Mouse (Mus musculus) embryonic facial prominence, embryonic 14.5 days (tissue): Measurements from ENCODE around the gene Peli2. TPM values are rescaled to one million over a fixed set of nuclear protein-coding genes. Genes with fewer than 3 reads are reported as not detected.

Source experiments
- ATAC-seq: fragments of 200-750 bp; cut with Nextera tagmentation; 2 replicates; pipeline ENCODE4 v1.8.0; 2017; ENCODE audit warnings: low read depth, moderate number of reproducible peaks, moderate TSS enrichment
- DNase-seq: peaks from one replicate; pipeline ENCODE4 v3.0.0-alpha.2; 2015; ENCODE audit warnings: low spot score
- H3K27ac ChIP-seq: fragments of 300-500 bp; sonication (generic); replicated peaks from 2 replicates; pipeline ENCODE4 v1.5.1; 2014; ENCODE audit warnings: low read depth, mild to moderate bottlenecking, low read length, moderate library complexity
- H3K27me3 ChIP-seq: fragments of 300-500 bp; sonication (generic); replicated peaks from 2 replicates; pipeline ENCODE4 v1.6.1; 2014; ENCODE audit warnings: low read length; ENCODE audit not compliant: control insufficient read depth, insufficient read depth
- H3K36me3 ChIP-seq: fragments of 300-500 bp; sonication (generic); 2 replicates; pipeline ENCODE4 v1.6.1; 2014; ENCODE audit warnings: low read length, mixed read lengths; ENCODE audit not compliant: control insufficient read depth, insufficient read depth
- H3K4me1 ChIP-seq: fragments of 300-500 bp; sonication (generic); 2 replicates; pipeline ENCODE4 v1.6.1; 2014; ENCODE audit warnings: antibody characterized with exemption, low read length; ENCODE audit not compliant: control insufficient read depth, insufficient read depth
- H3K4me2 ChIP-seq: fragments of 300-500 bp; sonication (generic); 2 replicates; pipeline ENCODE4 v1.6.1; 2014; ENCODE audit warnings: low read depth, mild to moderate bottlenecking, low read length, moderate library complexity, mixed read lengths
- H3K4me3 ChIP-seq: fragments of 300-500 bp; sonication (generic); 2 replicates; pipeline ENCODE4 v1.5.1; 2014; ENCODE audit warnings: low read depth, mild to moderate bottlenecking, low read length
- H3K9ac ChIP-seq: fragments of 300-500 bp; sonication (generic); 2 replicates; pipeline ENCODE4 v1.6.1; 2014; ENCODE audit warnings: low read depth, mild to moderate bottlenecking, low read length, moderate library complexity, mixed read lengths
- H3K9me3 ChIP-seq: fragments of 300-500 bp; sonication (generic); 2 replicates; pipeline ENCODE4 v1.6.1; 2016; ENCODE audit warnings: low read length; ENCODE audit not compliant: control insufficient read depth
- whole genome bisulfite sequencing: fragments of 180-500 bp; shearing (Covaris S2); extraction: QIAGEN DNeasy Blood & Tissue Kit; methylation state at CpG from one replicate; pipeline ENCODE4 v1.1.7; 2014; 5-methylcytosine and 5-hydroxymethylcytosine counted together
- polyA plus RNA-seq: library from polyadenylated mRNA; unstranded; fragments of >200 nt; fragmentation: Nextera tagmentation; extraction: Ambion mirVana; gene quantifications from 2 replicates; pipeline ENCODE4 v1.2.1, GENCODE M21; 2014

Gene Peli2
- polyA plus RNA-seq, 1 experiment from 2014 or later = 5.5 TPM

GRCm38 (mm10) chr14:48196804-48197203 is 76.2 kb downstream of the Peli2 start:
- no peak overlapping the region for H3K27ac ChIP-seq

GRCm38 (mm10) chr14:48197287-48197686 is 76.7 kb downstream of the Peli2 start:
- Histone ChIP-seq H3K27ac (no peak overlapping the region), H3K9ac (no peak overlapping the region), H3K4me3 (no peak overlapping the region), H3K36me3 (no peaks in the 10 kb centered on the region), H3K27me3 (no peaks in the 10 kb centered on the region; the same call in 1 of the 2 replicates), H3K4me2 (no peak overlapping the region), H3K4me1 (peaks cover 26% of the 10 kb centered on the region), H3K9me3 (no peaks in the 10 kb centered on the region)
- ATAC-seq = peak; percentile 30; the same call in 1 of the 2 replicates
- WGBS = 76% methylated on average over 7 of the region's 7 CpGs
- DNase-seq = no peak

More at GRCm38 (mm10) chr14:48196804-48197203, 76.2 kb downstream of the Peli2 start:
- no peak overlapping the region for H3K9ac ChIP-seq
- no peaks in the 10 kb centered on the region for H3K9me3 ChIP-seq
- H3K36me3 ChIP-seq = no peaks in the 10 kb centered on the region
- DNase-seq (peak; percentile 88), ATAC-seq (peak; percentile 71)
- no peak overlapping the region for H3K4me3 ChIP-seq
- WGBS = 28% methylated on average over 5 of the region's 5 CpGs
- H3K4me1 ChIP-seq = peaks cover 23% of the 10 kb centered on the region
- H3K27me3 ChIP-seq = no peaks in the 10 kb centered on the region; the same call in 1 of the 2 replicates
- no peak overlapping the region for H3K4me2 ChIP-seq

GRCm38 (mm10) chr14:48198190-48198954 is 77.7 kb downstream of the Peli2 start:
- 47% methylated on average over 8 of the region's 8 CpGs for WGBS
- Histone ChIP-seq H3K9me3 (no peaks in the 10 kb centered on the region), H3K27ac (no peak overlapping the region), H3K9ac (no peak overlapping the region), H3K4me2 (no peak overlapping the region), H3K4me1 (peaks cover 26% of the 10 kb centered on the region), H3K27me3 (no peaks in the 10 kb centered on the region), H3K4me3 (no peak overlapping the region), H3K36me3 (no peaks in the 10 kb centered on the region)
- ATAC-seq (no peak; the same call in 1 of the 2 replicates), DNase-seq (peak; percentile 65)

GRCm38 (mm10) chr14:48198957-48199356 is 78.3 kb downstream of the Peli2 start:
- H3K4me1 ChIP-seq = peaks cover 26% of the 10 kb centered on the region
- no peak overlapping the region for H3K9ac ChIP-seq
- no peaks in the 10 kb centered on the region for H3K9me3 ChIP-seq
- H3K4me2 ChIP-seq = no peak overlapping the region
- ATAC-seq (no peak), DNase-seq (no peak)
- H3K4me3 ChIP-seq = no peak overlapping the region
- no peaks in the 10 kb centered on the region for H3K27me3 ChIP-seq
- no peak overlapping the region for H3K27ac ChIP-seq
- 55% methylated on average over 16 of the region's 16 CpGs for WGBS
- no peaks in the 10 kb centered on the region for H3K36me3 ChIP-seq

GRCm38 (mm10) chr14:48199506-48199905 is 78.9 kb downstream of the Peli2 start:
- ATAC-seq (no peak), DNase-seq (no peak)
- Histone ChIP-seq H3K4me1 (peaks cover 26% of the 10 kb centered on the region), H3K4me3 (no peak overlapping the region), H3K4me2 (no peak overlapping the region), H3K27me3 (no peaks in the 10 kb centered on the region), H3K9ac (no peak overlapping the region), H3K27ac (no peak overlapping the region), H3K36me3 (no peaks in the 10 kb centered on the region), H3K9me3 (no peaks in the 10 kb centered on the region)
- WGBS = 74% methylated on average over 4 of the region's 4 CpGs

GRCm38 (mm10) chr14:48200291-48200690 is 79.7 kb downstream of the Peli2 start:
- peaks cover 26% of the 10 kb centered on the region for H3K4me1 ChIP-seq
- H3K9ac ChIP-seq = no peak overlapping the region
- ATAC-seq (no peak), DNase-seq (no peak)
- H3K9me3 ChIP-seq = no peaks in the 10 kb centered on the region
- no peak overlapping the region for H3K4me3 ChIP-seq
- no peak overlapping the region for H3K4me2 ChIP-seq
- H3K36me3 ChIP-seq = no peaks in the 10 kb centered on the region
- 82% methylated on average over 9 of the region's 9 CpGs for WGBS
- H3K27me3 ChIP-seq = no peaks in the 10 kb centered on the region
- no peak overlapping the region for H3K27ac ChIP-seq

GRCm38 (mm10) chr14:48200788-48201187 is 80.2 kb downstream of the Peli2 start:
- Histone ChIP-seq H3K4me3 (no peak overlapping the region), H3K9me3 (no peaks in the 10 kb centered on the region), H3K4me2 (no peak overlapping the region), H3K27me3 (no peaks in the 10 kb centered on the region), H3K36me3 (no peaks in the 10 kb centered on the region), H3K4me1 (peaks cover 26% of the 10 kb centered on the region), H3K9ac (no peak overlapping the region), H3K27ac (no peak overlapping the region)
- WGBS = 89% methylated on average over 3 of the region's 3 CpGs
- no peak for DNase-seq
- ATAC-seq = no peak

GRCm38 (mm10) chr14:48201403-48201802 is 80.8 kb downstream of the Peli2 start:
- H3K36me3 ChIP-seq = no peaks in the 10 kb centered on the region
- WGBS = 71% methylated on average over 8 of the region's 8 CpGs
- H3K27ac ChIP-seq = no peak overlapping the region
- no peak overlapping the region for H3K4me3 ChIP-seq
- DNase-seq (no peak), ATAC-seq (no peak)
- no peak overlapping the region for H3K4me2 ChIP-seq
- peaks cover 26% of the 10 kb centered on the region for H3K4me1 ChIP-seq
- no peaks in the 10 kb centered on the region; the same call in 1 of the 2 replicates for H3K27me3 ChIP-seq
- no peaks in the 10 kb centered on the region for H3K9me3 ChIP-seq
- no peak overlapping the region for H3K9ac ChIP-seq
